Mouse (Mus musculus) intestine, embryonic 16.5 days (tissue): Measurements from ENCODE around the gene Olfr1015. TPM values are rescaled to one million over a fixed set of nuclear protein-coding genes. Genes with fewer than 3 reads are reported as not detected.

ENCODE experiments used
- ATAC-seq: fragments of 200-750 bp; cut with Nextera tagmentation; 2 replicates; pipeline ENCODE4 v1.8.0; 2017; ENCODE audit warnings: moderate TSS enrichment, moderate library complexity
- H3K27ac ChIP-seq: fragments of 300-500 bp; sonication (generic); 2 replicates; pipeline ENCODE4 v1.5.1; 2014; ENCODE audit warnings: mild to moderate bottlenecking, low read length
- H3K27me3 ChIP-seq: fragments of 300-500 bp; sonication (generic); replicated peaks from 2 replicates; pipeline ENCODE4 v1.6.1; 2014; ENCODE audit warnings: low read length, control low read depth, mixed read lengths; ENCODE audit not compliant: control insufficient read depth, insufficient read depth
- H3K36me3 ChIP-seq: fragments of 300-500 bp; sonication (generic); 2 replicates; pipeline ENCODE4 v1.6.1; 2014; ENCODE audit warnings: low read length, control low read depth; ENCODE audit not compliant: control insufficient read depth, insufficient read depth
- H3K4me1 ChIP-seq: fragments of 300-500 bp; sonication (generic); 2 replicates; pipeline ENCODE4 v1.6.1; 2014; ENCODE audit warnings: low read length, control low read depth, mixed read lengths; ENCODE audit not compliant: control insufficient read depth, insufficient read depth
- H3K4me2 ChIP-seq: fragments of 300-500 bp; sonication (generic); 2 replicates; pipeline ENCODE4 v1.6.1; 2014; ENCODE audit warnings: low read depth, low read length, control low read depth
- H3K4me3 ChIP-seq: fragments of 300-500 bp; sonication (generic); 2 replicates; pipeline ENCODE4 v1.5.1; 2014; ENCODE audit warnings: mild to moderate bottlenecking, low read length
- H3K9ac ChIP-seq: fragments of 300-500 bp; sonication (generic); 2 replicates; pipeline ENCODE4 v1.6.1; 2014; ENCODE audit warnings: low read depth, low read length
- H3K9me3 ChIP-seq: fragments of 300-500 bp; sonication (generic); 2 replicates; pipeline ENCODE4 v1.6.1; 2016; ENCODE audit warnings: low read length, control low read depth; ENCODE audit not compliant: control insufficient read depth
- WGBS: fragments of 180-500 bp; shearing (Covaris S2); extraction: QIAGEN DNeasy Blood & Tissue Kit; methylation state at CpG from one replicate; pipeline ENCODE4 v1.1.7; 2014; 5-methylcytosine and 5-hydroxymethylcytosine counted together
- polyA plus RNA-seq: library from polyadenylated mRNA; unstranded; fragments of >200 nt; fragmentation: Nextera tagmentation; extraction: Ambion mirVana; gene quantifications from 2 replicates; pipeline ENCODE4 v1.2.1, GENCODE M21; 2015

Olfr1015 gene
- polyA plus RNA-seq = not detected in 2 replicates

- H3K4me2 ChIP-seq = no peak within 1 kb of the TSS
- no peak within 1 kb of the TSS for H3K27ac ChIP-seq
- no peaks in the 10 kb centered on the region for H3K27me3 ChIP-seq
- H3K36me3 ChIP-seq = no peaks in the 10 kb centered on the region
- ATAC-seq = no peak
- no peak within 1 kb of the TSS for H3K4me3 ChIP-seq
- H3K9me3 ChIP-seq = no peaks in the 10 kb centered on the region
- H3K9ac ChIP-seq = no peak within 1 kb of the TSS
- H3K4me1 ChIP-seq = no peaks in the 10 kb centered on the region
Measured at GRCm38 (mm10) chr2:85781717-85782116, at the start of gene Olfr1015. Olfr1015 (plus strand) TSS chr2:85782017.

GRCm38 (mm10) chr2:85753822-85754221 lies 28.0 kb upstream of the Olfr1015 start:
- no peaks in the 10 kb centered on the region for H3K9me3 ChIP-seq
- no peaks in the 10 kb centered on the region for H3K36me3 ChIP-seq
- no peaks in the 10 kb centered on the region for H3K4me1 ChIP-seq
- H3K4me3 ChIP-seq = no peak overlapping the region
- H3K27me3 ChIP-seq = no peaks in the 10 kb centered on the region
- H3K9ac ChIP-seq = no peak overlapping the region
- no peak overlapping the region for H3K4me2 ChIP-seq
- no peak for ATAC-seq
- 85% methylated on average over 4 of the region's 4 CpGs for WGBS
- H3K27ac ChIP-seq = no peak overlapping the region

- Histone ChIP-seq H3K27me3 (no peaks in the 10 kb centered on the region), H3K9me3 (no peaks in the 10 kb centered on the region), H3K9ac (no peak within 1 kb of the TSS), H3K4me1 (no peaks in the 10 kb centered on the region), H3K4me3 (no peak within 1 kb of the TSS), H3K27ac (no peak within 1 kb of the TSS), H3K4me2 (no peak within 1 kb of the TSS), H3K36me3 (no peaks in the 10 kb centered on the region)
- 69% methylated on average over 1 of the region's 1 CpGs for WGBS
- ATAC-seq = no peak
Measured at GRCm38 (mm10) chr2:85762666-85763065, 19.2 kb upstream of the Olfr1015 start, which contains the start of gene Olfr1012. Olfr1012 (minus strand) TSS chr2:85762766.

- Histone ChIP-seq H3K9ac (no peak within 1 kb of the TSS), H3K4me2 (no peak within 1 kb of the TSS), H3K9me3 (no peaks in the 10 kb centered on the region), H3K36me3 (no peaks in the 10 kb centered on the region), H3K4me3 (no peak within 1 kb of the TSS), H3K4me1 (no peaks in the 10 kb centered on the region), H3K27ac (no peak within 1 kb of the TSS), H3K27me3 (no peaks in the 10 kb centered on the region)
- no peak for ATAC-seq
Measured at GRCm38 (mm10) chr2:85766798-85767197, 15.0 kb upstream of the Olfr1015 start, which contains the start of gene Olfr1013. Olfr1013 (plus strand) TSS chr2:85767098.

- Histone ChIP-seq H3K9ac (no peak within 1 kb of the TSS), H3K4me1 (no peaks in the 10 kb centered on the region), H3K36me3 (no peaks in the 10 kb centered on the region), H3K4me3 (no peak within 1 kb of the TSS), H3K27ac (no peak within 1 kb of the TSS), H3K27me3 (no peaks in the 10 kb centered on the region), H3K9me3 (no peaks in the 10 kb centered on the region), H3K4me2 (no peak within 1 kb of the TSS)
- ATAC-seq = no peak
Measured at GRCm38 (mm10) chr2:85772413-85772812, 9.4 kb upstream of the Olfr1015 start, which contains the start of gene Olfr1014. Olfr1014 (plus strand) TSS chr2:85772713.

- Histone ChIP-seq H3K36me3 (no peaks in the 10 kb centered on the region), H3K27me3 (no peaks in the 10 kb centered on the region), H3K4me2 (no peak overlapping the region), H3K9ac (no peak overlapping the region), H3K27ac (no peak overlapping the region), H3K4me1 (no peaks in the 10 kb centered on the region), H3K4me3 (no peak overlapping the region), H3K9me3 (no peaks in the 10 kb centered on the region)
- 53% methylated on average over 2 of the region's 2 CpGs for WGBS
- no peak for ATAC-seq
Measured at GRCm38 (mm10) chr2:85792331-85792730, 10.5 kb downstream of the Olfr1015 start.

GRCm38 (mm10) chr2:85802444-85802843 lies 20.6 kb downstream of the Olfr1015 start, which contains the start of gene Olfr1016:
Olfr1016 (minus strand) TSS chr2:85802544.
- H3K9me3 ChIP-seq = no peaks in the 10 kb centered on the region

GRCm38 (mm10) chr2:85804501-85804900 lies 22.7 kb downstream of the Olfr1015 start:
- no peak for ATAC-seq
- no peak overlapping the region for H3K4me3 ChIP-seq
- H3K4me2 ChIP-seq = no peak overlapping the region
- H3K27me3 ChIP-seq = no peaks in the 10 kb centered on the region
- no peaks in the 10 kb centered on the region for H3K9me3 ChIP-seq
- no peaks in the 10 kb centered on the region for H3K36me3 ChIP-seq
- H3K9ac ChIP-seq = no peak overlapping the region
- no peaks in the 10 kb centered on the region for H3K4me1 ChIP-seq
- no peak overlapping the region for H3K27ac ChIP-seq
- 85% methylated on average over 4 of the region's 4 CpGs for WGBS

More at GRCm38 (mm10) chr2:85802444-85802843, 20.6 kb downstream of the Olfr1015 start, which contains the start of gene Olfr1016:
- Histone ChIP-seq H3K4me2 (no peak within 1 kb of the TSS), H3K27ac (no peak within 1 kb of the TSS), H3K4me3 (no peak within 1 kb of the TSS), H3K36me3 (no peaks in the 10 kb centered on the region), H3K27me3 (no peaks in the 10 kb centered on the region), H3K9ac (no peak within 1 kb of the TSS), H3K4me1 (no peaks in the 10 kb centered on the region)
- 92% methylated on average over 2 of the region's 2 CpGs for WGBS
- no peak for ATAC-seq

GRCm38 (mm10) chr2:85818179-85818578 lies 36.4 kb downstream of the Olfr1015 start, which contains the start of gene Olfr1018:
Olfr1018 (plus strand) TSS chr2:85818479.
- no peaks in the 10 kb centered on the region for H3K36me3 ChIP-seq
- no peaks in the 10 kb centered on the region for H3K27me3 ChIP-seq
- no peak for ATAC-seq
- H3K9ac ChIP-seq = no peak within 1 kb of the TSS
- H3K27ac ChIP-seq = no peak within 1 kb of the TSS
- H3K4me2 ChIP-seq = no peak within 1 kb of the TSS
- no peaks in the 10 kb centered on the region for H3K9me3 ChIP-seq
- H3K4me1 ChIP-seq = no peaks in the 10 kb centered on the region
- H3K4me3 ChIP-seq = no peak within 1 kb of the TSS
